Comparison of ENCODE assay signal across 8 mouse cellular contexts in the genomic region with DNA sequence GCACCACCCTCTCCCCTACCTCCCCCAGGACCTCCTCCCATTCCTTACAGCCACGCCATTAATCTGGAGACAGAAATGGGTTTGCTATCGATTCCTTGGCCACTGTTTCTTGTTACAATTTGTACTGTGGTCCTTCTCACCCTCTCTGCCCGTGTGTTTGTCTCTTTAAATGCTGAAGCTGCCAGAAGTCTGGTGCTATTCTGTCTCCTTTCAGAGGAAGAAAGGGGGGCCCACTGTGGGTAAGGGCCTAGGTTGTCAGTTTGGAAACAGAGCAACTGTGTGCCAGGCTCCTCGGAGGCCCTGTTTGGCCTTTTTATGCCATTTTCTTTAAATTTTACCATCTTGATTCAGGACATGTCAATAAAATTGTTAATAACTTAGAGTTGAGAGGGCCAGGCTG. TPM values are rescaled to one million over a fixed set of nuclear protein-coding genes. Genes with fewer than 3 reads are reported as not detected.
DNase-seq lines count a peak whose midpoint lies in the region; ATAC-seq and TF ChIP-seq lines count a peak whose summit lies in the region.
"Had no signal": no experiment of that assay in that cellular context is flagged by ENCODE, and none has a peak within 500 bp of the region (broad histone marks: within the 10 kb centered on the region; RNA-seq: fewer than 3 reads in every experiment).

No protein-coding gene starts in this region.

- H3K27me3 ChIP-seq in lung, postnatal 0 days (replicated peaks; ENCODE audit: insufficient read depth, low read length), result no peaks in the 10 kb centered on the region
- H3K27me3 ChIP-seq in limb, embryonic 15.5 days, result no peaks in the 10 kb centered on the region

- H3K4me3 ChIP-seq in lung, postnatal 0 days (ENCODE audit: low read depth, low read length), result no peak overlapping the region
- no peak overlapping the region for H3K4me3 ChIP-seq in limb, embryonic 15.5 days

- no peak for TF ChIP-seq CTCF in lung, postnatal 0 days (IDR thresholded peaks at IDR 0.05)

- TF ChIP-seq EP300 in lung, postnatal 0 days (IDR thresholded peaks at IDR 0.05), result no peak

- no peaks in the 10 kb centered on the region for H3K4me1 ChIP-seq in lung, postnatal 0 days (ENCODE audit: insufficient read depth, low read depth, low read length)
- peaks cover 19% of the 10 kb centered on the region for H3K4me1 ChIP-seq in limb, embryonic 15.5 days

- H3K9me3 ChIP-seq in lung, postnatal 0 days (ENCODE audit: low read length), result no peaks in the 10 kb centered on the region
- no peaks in the 10 kb centered on the region for H3K9me3 ChIP-seq in limb, embryonic 15.5 days

- 43% methylated on average over 4 of the region's 4 CpGs for WGBS in lung, postnatal 0 days
- 23% methylated on average over 4 of the region's 4 CpGs for WGBS in limb, embryonic 15.5 days

- ATAC-seq in lung, postnatal 0 days, result no peak
- 0 out of 4 replicates have a peak, but pooled peaks have one; percentile 18 to 31 for ATAC-seq in hematopoietic stem cell, adult 5-6 weeks (replicated peaks in 1 of 2; ENCODE audit: insufficient read depth in 1 of 2, low FRiP score in 2 of 2, low TSS enrichment in 1 of 2, low read depth in 1 of 2, poor library complexity in 2 of 2, severe bottlenecking in 2 of 2)
- ATAC-seq in limb, embryonic 15.5 days (ENCODE audit: insufficient number of reproducible peaks, low FRiP score, low TSS enrichment, low read depth), result no peak

- no peak for DNase-seq in lung, postnatal 0 days (ENCODE audit: low spot score)
- DNase-seq in lung, postnatal 36 days, result no peak
- DNase-seq in thymus, postnatal 25 days, result peak; percentile 61
- no peak for DNase-seq in embryo, embryonic 11 days
- no peak for DNase-seq in urinary bladder, adult 18-20 months (ENCODE audit: low spot score in 2 of 2)
- DNase-seq: cerebellum, postnatal 36 days had no signal

- no peak overlapping the region for H3K27ac ChIP-seq in lung, postnatal 0 days (ENCODE audit: low read length)
- H3K27ac ChIP-seq in limb, embryonic 15.5 days, result no peak overlapping the region

- H3K4me2 ChIP-seq in lung, postnatal 0 days (replicated peaks; ENCODE audit: low read depth, low read length), result 0 out of 2 replicates have a peak overlapping the region, but pooled peaks have one; percentile 22
- H3K4me2 ChIP-seq in limb, embryonic 15.5 days, result peak overlapping the region; percentile 28

- no peaks in the 10 kb centered on the region for H3K36me3 ChIP-seq in lung, postnatal 0 days (ENCODE audit: insufficient read depth, low read length)
- no peaks in the 10 kb centered on the region for H3K36me3 ChIP-seq in limb, embryonic 15.5 days

- no peak overlapping the region for H3K9ac ChIP-seq in lung, postnatal 0 days (replicated peaks; ENCODE audit: low read depth)
- no peak overlapping the region for H3K9ac ChIP-seq in limb, embryonic 15.5 days

RNA-seq across cellular contexts. Expression of a gene that starts 6.8 kb away (rescaled TPM):
- 0.78 and 1.8 TPM in 2 replicates for polyA plus RNA-seq in lung, postnatal 0 days (2015; fragmentation: Nextera tagmentation; extraction: Ambion mirVana)
- 3.5 and 4.1 TPM in 2 replicates for total RNA-seq in hematopoietic stem cell, adult 5-6 weeks (2017)
- 5.1 and 6.0 TPM in 2 replicates for polyA plus RNA-seq in limb, embryonic 15.5 days (2015; fragmentation: Nextera tagmentation; extraction: Ambion mirVana)

RNA-seq across cellular contexts. Expression of a gene that starts 56.8 kb away (rescaled TPM):
- 20.4 and 22.8 TPM in 2 replicates for polyA plus RNA-seq in lung, postnatal 0 days (2015; fragmentation: Nextera tagmentation; extraction: Ambion mirVana)
- 46.5 and 51.1 TPM in 2 replicates for total RNA-seq in hematopoietic stem cell, adult 5-6 weeks (2017)
- polyA plus RNA-seq in limb, embryonic 15.5 days (2015; fragmentation: Nextera tagmentation; extraction: Ambion mirVana), result 40.7 and 46.7 TPM in 2 replicates

Comparison
In these comparisons a context has a peak if more than half of its experiments do, and no peak if none do; other contexts are left out.
1. ATAC-seq: peak in hematopoietic stem cell, adult 5-6 weeks (2 of 2); none in lung, postnatal 0 days (single experiment) and limb, embryonic 15.5 days (single experiment).